Mouse (Mus musculus) effector memory CD4-positive, alpha-beta T cell, adult 7 months (primary cell): ENCODE data around the gene Oas1a. TPM values are rescaled to one million over a fixed set of nuclear protein-coding genes. Genes with fewer than 3 reads are reported as not detected.

Source experiments
- polyA plus RNA-seq: library from polyadenylated mRNA; unstranded; fragments of 100-300 nt; shearing (Covaris generic); gene quantifications from one replicate; pipeline ENCODE4 v1.2.1, GENCODE M21; 2017

The Oas1a gene
- 39.7 TPM for polyA plus RNA-seq

DNA sequence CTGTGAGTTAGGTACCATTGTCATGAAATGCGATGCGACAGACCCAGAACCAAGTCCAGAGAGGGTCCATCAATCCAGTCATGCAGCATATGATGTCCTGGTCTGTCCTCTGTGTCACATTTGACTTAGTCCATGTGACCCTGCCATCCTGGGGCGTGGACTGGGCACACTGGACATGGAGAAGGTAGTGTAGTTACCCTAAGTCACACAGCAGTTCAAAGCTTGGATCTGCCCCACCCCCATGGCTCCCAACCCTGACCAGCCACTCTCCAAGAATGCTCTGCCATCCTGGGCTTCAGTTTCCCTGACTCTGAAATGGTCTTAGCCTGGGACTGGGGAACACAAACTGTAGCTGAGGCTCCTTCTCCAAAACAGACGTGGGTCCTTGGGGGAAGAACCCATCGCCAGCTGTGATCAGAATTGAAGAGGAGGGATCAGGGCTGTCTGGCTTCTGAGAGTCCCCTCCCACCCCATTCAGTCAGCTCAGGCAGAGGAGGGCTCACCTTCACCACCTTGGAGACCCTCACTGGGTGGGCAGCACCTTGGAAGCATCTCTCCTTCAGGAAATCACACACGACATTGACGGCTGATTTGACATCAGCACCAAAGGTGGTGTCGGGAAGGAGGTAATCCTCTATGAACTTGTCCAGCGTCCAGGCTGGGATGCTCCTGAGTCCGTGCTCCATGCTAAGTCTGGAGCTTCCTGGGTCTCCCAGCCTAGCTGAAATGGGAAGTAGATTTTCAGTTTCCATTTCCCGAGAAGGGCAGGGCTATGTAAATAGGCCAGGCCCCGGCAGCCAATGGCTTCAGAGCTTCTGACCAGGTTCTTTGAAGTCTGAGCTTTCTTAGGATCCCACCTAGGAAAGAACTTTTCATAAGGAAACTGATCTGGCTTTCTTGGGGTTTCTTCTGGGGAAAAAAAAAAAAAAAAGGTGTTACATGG lies at the start of gene Oas1a:
Gene Oas1a (minus strand): TSS at position 731 of the 943 bp plus-strand sequence.

DNA sequence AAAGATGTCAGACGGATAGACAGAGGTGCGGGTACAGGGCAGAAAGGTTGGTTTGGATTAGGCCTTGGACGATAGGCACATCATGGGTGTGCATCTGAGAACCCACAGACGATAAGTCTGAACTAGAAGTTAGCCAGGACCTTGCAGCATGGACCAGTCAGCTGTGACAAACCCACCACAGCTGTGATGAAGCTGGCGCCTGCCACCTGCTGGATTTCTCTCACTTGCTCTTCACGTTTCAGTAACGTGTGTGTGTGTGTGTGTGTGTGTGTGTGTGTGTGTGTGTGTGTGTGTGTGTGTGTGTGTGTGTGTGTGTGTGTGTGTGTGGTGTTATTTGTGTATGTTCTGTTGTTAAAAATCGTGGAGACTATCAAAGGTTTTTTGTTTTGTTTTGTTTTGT lies 6.9 kb upstream of the Oas1a start, which contains the start of gene Oas1d:
Gene Oas1d (plus strand): TSS at position 333 of the 400 bp plus-strand sequence.

DNA sequence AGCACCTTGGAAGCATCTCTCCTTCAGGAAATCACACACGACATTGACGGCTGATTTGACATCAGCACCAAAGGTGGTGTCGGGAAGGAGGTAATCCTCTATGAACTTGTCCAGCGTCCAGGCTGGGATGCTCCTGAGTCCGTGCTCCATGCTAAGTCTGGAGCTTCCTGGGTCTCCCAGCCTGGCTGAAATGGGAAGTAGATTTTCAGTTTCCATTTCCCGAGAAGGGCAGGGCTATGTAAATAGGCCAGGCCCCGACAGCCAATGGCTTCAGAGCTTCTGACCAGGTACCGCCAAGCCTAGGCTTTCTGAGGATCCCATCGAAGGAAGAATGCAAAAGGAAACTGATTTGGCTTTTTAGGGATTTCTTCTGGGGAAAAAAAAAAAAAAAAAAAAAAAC lies 19.9 kb downstream of the Oas1a start, which contains the start of gene Oas1g:
Gene Oas1g (minus strand): TSS at position 201 of the 400 bp plus-strand sequence.

DNA sequence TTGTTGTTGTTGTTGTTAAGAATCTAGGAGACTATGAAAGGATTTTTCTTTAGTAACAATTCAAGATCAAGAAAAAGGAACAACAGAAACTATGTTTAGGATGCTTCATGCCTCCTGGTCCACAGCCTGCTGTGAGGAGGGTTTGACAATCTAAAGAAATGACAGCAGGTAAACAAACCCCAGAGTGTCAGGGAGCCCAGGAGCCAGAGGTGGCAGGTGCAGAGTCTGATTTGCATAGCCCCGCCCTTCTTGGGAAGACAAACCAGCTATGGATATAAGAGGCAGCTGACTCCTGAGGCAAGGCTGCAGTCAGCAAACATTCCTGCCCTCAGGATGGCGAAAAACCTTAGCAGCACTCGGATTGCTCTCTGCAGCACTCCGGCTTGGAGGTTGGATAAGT lies 46.2 kb downstream of the Oas1a start, which contains the start of gene Oas1h:
Gene Oas1h (plus strand): TSS at position 301 of the 400 bp plus-strand sequence.

DNA sequence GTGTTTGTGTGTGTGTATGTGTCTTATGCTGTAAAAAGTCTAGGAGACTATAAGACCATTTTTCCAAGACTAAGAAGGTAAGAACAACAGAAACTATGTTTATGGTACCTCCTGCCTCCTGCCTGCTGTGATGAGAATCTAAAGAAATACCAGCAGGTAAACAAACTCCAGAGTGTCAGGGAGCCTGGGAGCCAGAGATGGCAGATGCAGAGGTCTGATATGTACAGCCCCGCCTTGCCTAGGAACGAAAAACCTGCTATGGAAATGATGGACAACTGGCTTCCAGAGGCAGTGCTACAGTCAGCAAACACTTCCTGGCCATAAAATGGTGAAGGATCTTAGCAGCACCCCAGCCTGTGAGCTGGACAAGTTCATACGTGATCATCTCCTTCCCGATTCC lies 60.3 kb downstream of the Oas1a start, which contains the start of gene Oas1f:
Gene Oas1f (plus strand): TSS at position 301 of the 400 bp plus-strand sequence.

Other genes with a start within 250 kb of the Oas1a start
- 282 TPM for gene Dtx1, start 195.6 kb downstream of the Oas1a start, polyA plus RNA-seq
- gene Oas2, start 157.7 kb downstream of the Oas1a start, polyA plus RNA-seq: 0.45 TPM
- 20.1 TPM for gene Oas3, start 129.9 kb downstream of the Oas1a start, polyA plus RNA-seq
- gene Oas1e, start 112.0 kb downstream of the Oas1a start, polyA plus RNA-seq: not detected
- gene Oas1c, start 95.0 kb downstream of the Oas1a start, polyA plus RNA-seq: 7.9 TPM
- gene Oas1f, start 60.2 kb downstream of the Oas1a start, polyA plus RNA-seq: not detected
- gene Oas1h, start 46.1 kb downstream of the Oas1a start, polyA plus RNA-seq: not detected
- not detected for gene Oas1g, start 19.9 kb downstream of the Oas1a start, polyA plus RNA-seq
- not detected for gene Oas1d, start 7.0 kb upstream of the Oas1a start, polyA plus RNA-seq
- 0.67 TPM for gene Rph3a, start 102.6 kb upstream of the Oas1a start, polyA plus RNA-seq